ENCODE assay signal across 8 mouse cellular contexts in genomic region chr14:13960079-13960478, GRCm38 (mm10). TPM values are rescaled to one million over a fixed set of nuclear protein-coding genes. Genes with fewer than 3 reads are reported as not detected.
DNase-seq lines count a peak whose midpoint lies in the region; ATAC-seq and TF ChIP-seq lines count a peak whose summit lies in the region.

No protein-coding gene starts in this region.

- peak; percentile 9 for DNase-seq in gastrocnemius, postnatal 10 days
- no peak for DNase-seq in gastrocnemius, adult 8-10 months (ENCODE audit: low spot score in 2 of 2)
- peak; percentile 54 for DNase-seq in brain, adult 2 months (ENCODE audit: low read depth, low spot score)
- peak; percentile 61 for DNase-seq in liver, embryonic 11.5 days (ENCODE audit: low spot score)
- DNase-seq in midbrain, postnatal 0 days (ENCODE audit: low spot score): peak; percentile 52
- peak; percentile 9 to 39 for DNase-seq in thymus, adult 18-20 months

- no peaks in the 10 kb centered on the region for H3K36me3 ChIP-seq in hindbrain, embryonic 15.5 days
- peaks cover 3% of the 10 kb centered on the region; the same call in 1 of the 2 replicates for H3K36me3 ChIP-seq in liver, embryonic 11.5 days (ENCODE audit: control insufficient read depth, insufficient read depth, low read length)
- H3K36me3 ChIP-seq in midbrain, postnatal 0 days (ENCODE audit: insufficient read depth, low read length): no peaks in the 10 kb centered on the region

- under 1% methylated on average over 9 of the region's 9 CpGs for WGBS in hindbrain, embryonic 15.5 days
- 0% methylated on average over 9 of the region's 9 CpGs for WGBS in liver, embryonic 11.5 days
- WGBS in midbrain, postnatal 0 days: 0% methylated on average over 9 of the region's 9 CpGs

- peak overlapping the region; percentile 71 for H3K4me3 ChIP-seq in hindbrain, embryonic 15.5 days
- peak overlapping the region; percentile 95 for H3K4me3 ChIP-seq in liver, embryonic 11.5 days (ENCODE audit: low read depth, low read length)
- H3K4me3 ChIP-seq in midbrain, postnatal 0 days (ENCODE audit: low read depth, low read length): peak overlapping the region; percentile 91

- H3K9me3 ChIP-seq in hindbrain, embryonic 15.5 days: no peaks in the 10 kb centered on the region
- H3K9me3 ChIP-seq in liver, embryonic 11.5 days (ENCODE audit: control insufficient read depth, low read length): no peaks in the 10 kb centered on the region
- no peaks in the 10 kb centered on the region for H3K9me3 ChIP-seq in midbrain, postnatal 0 days (ENCODE audit: low read length)

- peaks cover 29% of the 10 kb centered on the region for H3K4me1 ChIP-seq in hindbrain, embryonic 15.5 days (replicated peaks)
- peaks cover 19% of the 10 kb centered on the region for H3K4me1 ChIP-seq in liver, embryonic 11.5 days (replicated peaks; ENCODE audit: control insufficient read depth, insufficient read depth, low read length)
- H3K4me1 ChIP-seq in midbrain, postnatal 0 days (ENCODE audit: insufficient read depth, low read length): 0 out of 2 replicates have a peak, but pooled peaks cover 5% of the 10 kb centered on the region

- peak; percentile 76 for ATAC-seq in erythroblast, adult 5-6 weeks (replicated peaks; ENCODE audit: low FRiP score, poor library complexity, severe bottlenecking)
- peak; percentile 39; the same call in 1 of the 2 replicates for ATAC-seq in hindbrain, embryonic 15.5 days (ENCODE audit: low FRiP score, low read depth)
- ATAC-seq in liver, embryonic 11.5 days (replicated peaks; ENCODE audit: low FRiP score): peak; percentile 74
- ATAC-seq in midbrain, postnatal 0 days (ENCODE audit: low FRiP score): peak; percentile 47; the same call in 1 of the 2 replicates

- peak overlapping the region; percentile 68 for H3K4me2 ChIP-seq in hindbrain, embryonic 15.5 days
- H3K4me2 ChIP-seq in liver, embryonic 11.5 days: peak overlapping the region; percentile 75
- peak overlapping the region; percentile 75 for H3K4me2 ChIP-seq in midbrain, postnatal 0 days (ENCODE audit: low read depth, low read length, poor library complexity, severe bottlenecking)

- H3K27me3 ChIP-seq in hindbrain, embryonic 15.5 days: no peaks in the 10 kb centered on the region
- H3K27me3 ChIP-seq in liver, embryonic 11.5 days (replicated peaks; ENCODE audit: control insufficient read depth, insufficient read depth, low read length): no peaks in the 10 kb centered on the region
- no peaks in the 10 kb centered on the region for H3K27me3 ChIP-seq in midbrain, postnatal 0 days (ENCODE audit: insufficient read depth, low read length)

- peak overlapping the region; percentile 85 for H3K27ac ChIP-seq in hindbrain, embryonic 15.5 days (replicated peaks)
- H3K27ac ChIP-seq in liver, embryonic 11.5 days (ENCODE audit: low read depth, low read length): peak overlapping the region; percentile 85; the same call in 1 of the 2 replicates
- peak overlapping the region; percentile 85; the same call in 1 of the 2 replicates for H3K27ac ChIP-seq in midbrain, postnatal 0 days (ENCODE audit: low read depth, low read length)

- no peak for TF ChIP-seq CTCF in midbrain, postnatal 0 days (IDR thresholded peaks at IDR 0.05)

- peak overlapping the region; percentile 92 for H3K9ac ChIP-seq in hindbrain, embryonic 15.5 days
- H3K9ac ChIP-seq in liver, embryonic 11.5 days (ENCODE audit: low read depth, low read length): peak overlapping the region; percentile 98
- H3K9ac ChIP-seq in midbrain, postnatal 0 days (replicated peaks; ENCODE audit: low read length, poor library complexity, severe bottlenecking): peak overlapping the region; percentile 98

RNA-seq across cellular contexts. Expression of gene Atxn7, which starts 1.2 kb away (rescaled TPM):
- 10 to 100 TPM; 14.9 to 15.4 TPM for total RNA-seq in gastrocnemius, postnatal 10 days (2021)
- 10 to 100 TPM; 19.5 to 24.5 (median 20.8) TPM for total RNA-seq in gastrocnemius, adult 8-10 months (2022)
- 2.3 and 5.2 TPM in 2 replicates for total RNA-seq in erythroblast, adult 5-6 weeks (2015; ENCODE audit: low replicate concordance)
- 3.0 and 4.6 TPM in 2 replicates for total RNA-seq in erythroblast, adult 5-6 weeks (2017; ENCODE audit: low replicate concordance)
- 3.8 and 4.6 TPM in 2 replicates for polyA plus RNA-seq in hindbrain, embryonic 15.5 days (2015; fragmentation: Nextera tagmentation; extraction: Ambion mirVana)
- polyA plus RNA-seq in liver, embryonic 11.5 days (2014; fragmentation: Nextera tagmentation; extraction: Ambion mirVana): 3.0 and 4.0 TPM in 2 replicates
- total RNA-seq in midbrain, postnatal 0 days (2014; rRNA removed): 12.7 and 22.4 TPM in 2 replicates
- 2.2 and 2.5 TPM in 2 replicates for polyA plus RNA-seq in midbrain, postnatal 0 days (2015; fragmentation: Nextera tagmentation; extraction: Ambion mirVana)

RNA-seq across cellular contexts. Expression of gene Thoc7, which starts 1.6 kb away (rescaled TPM):
- 100 to 1,000 TPM; 128 to 132 TPM for total RNA-seq in gastrocnemius, postnatal 10 days (2021)
- total RNA-seq in gastrocnemius, adult 8-10 months (2022): 100 to 1,000 TPM; 124 to 144 (median 137) TPM
- total RNA-seq in erythroblast, adult 5-6 weeks (2015; ENCODE audit: low replicate concordance): 44.8 and 92.2 TPM in 2 replicates
- 69.8 and 91.3 TPM in 2 replicates for total RNA-seq in erythroblast, adult 5-6 weeks (2017; ENCODE audit: low replicate concordance)
- polyA plus RNA-seq in hindbrain, embryonic 15.5 days (2015; fragmentation: Nextera tagmentation; extraction: Ambion mirVana): 174 and 193 TPM in 2 replicates
- 178 and 191 TPM in 2 replicates for polyA plus RNA-seq in liver, embryonic 11.5 days (2014; fragmentation: Nextera tagmentation; extraction: Ambion mirVana)
- 55.7 and 70.7 TPM in 2 replicates for total RNA-seq in midbrain, postnatal 0 days (2014; rRNA removed)
- polyA plus RNA-seq in midbrain, postnatal 0 days (2015; fragmentation: Nextera tagmentation; extraction: Ambion mirVana): 195 and 196 TPM in 2 replicates

RNA-seq across cellular contexts. Expression of gene Gm281, which starts 45.8 kb away (rescaled TPM):
- not detected for total RNA-seq in gastrocnemius, postnatal 10 days (2021)
- not detected for total RNA-seq in gastrocnemius, adult 8-10 months (2022)
- not detected in 2 replicates for total RNA-seq in erythroblast, adult 5-6 weeks (2015; ENCODE audit: low replicate concordance)
- not detected in 2 replicates for total RNA-seq in erythroblast, adult 5-6 weeks (2017; ENCODE audit: low replicate concordance)
- polyA plus RNA-seq in hindbrain, embryonic 15.5 days (2015; fragmentation: Nextera tagmentation; extraction: Ambion mirVana): not detected in 2 replicates
- polyA plus RNA-seq in liver, embryonic 11.5 days (2014; fragmentation: Nextera tagmentation; extraction: Ambion mirVana): not detected in 2 replicates
- not detected in 2 replicates for total RNA-seq in midbrain, postnatal 0 days (2014; rRNA removed)
- not detected in 2 replicates for polyA plus RNA-seq in midbrain, postnatal 0 days (2015; fragmentation: Nextera tagmentation; extraction: Ambion mirVana)

Comparison
In these comparisons a context has a peak if more than half of its experiments do, and no peak if none do; other contexts are left out.
1. DNase-seq: peak in gastrocnemius, postnatal 10 days (single experiment), brain, adult 2 months (single experiment), liver, embryonic 11.5 days (single experiment), midbrain, postnatal 0 days (single experiment) and thymus, adult 18-20 months (2 of 2); none in gastrocnemius, adult 8-10 months (0 of 2).
2. Peak in every context shown above with its lines, with median percentiles within 50 percentile points of each other: ATAC-seq, H3K27ac ChIP-seq, H3K4me2 ChIP-seq, H3K4me3 ChIP-seq and H3K9ac ChIP-seq.